Mouse (Mus musculus) natural killer cell, adult 2 months (primary cell): Measurements from ENCODE around the gene Dlg5.

Source experiments
- DNase-seq, 2 experiments: peaks; one replicate each; pipeline ENCODE4 v3.0.0; 2022; ENCODE audit warnings: low spot score in 2 of 2

Dlg5 gene

DNA sequence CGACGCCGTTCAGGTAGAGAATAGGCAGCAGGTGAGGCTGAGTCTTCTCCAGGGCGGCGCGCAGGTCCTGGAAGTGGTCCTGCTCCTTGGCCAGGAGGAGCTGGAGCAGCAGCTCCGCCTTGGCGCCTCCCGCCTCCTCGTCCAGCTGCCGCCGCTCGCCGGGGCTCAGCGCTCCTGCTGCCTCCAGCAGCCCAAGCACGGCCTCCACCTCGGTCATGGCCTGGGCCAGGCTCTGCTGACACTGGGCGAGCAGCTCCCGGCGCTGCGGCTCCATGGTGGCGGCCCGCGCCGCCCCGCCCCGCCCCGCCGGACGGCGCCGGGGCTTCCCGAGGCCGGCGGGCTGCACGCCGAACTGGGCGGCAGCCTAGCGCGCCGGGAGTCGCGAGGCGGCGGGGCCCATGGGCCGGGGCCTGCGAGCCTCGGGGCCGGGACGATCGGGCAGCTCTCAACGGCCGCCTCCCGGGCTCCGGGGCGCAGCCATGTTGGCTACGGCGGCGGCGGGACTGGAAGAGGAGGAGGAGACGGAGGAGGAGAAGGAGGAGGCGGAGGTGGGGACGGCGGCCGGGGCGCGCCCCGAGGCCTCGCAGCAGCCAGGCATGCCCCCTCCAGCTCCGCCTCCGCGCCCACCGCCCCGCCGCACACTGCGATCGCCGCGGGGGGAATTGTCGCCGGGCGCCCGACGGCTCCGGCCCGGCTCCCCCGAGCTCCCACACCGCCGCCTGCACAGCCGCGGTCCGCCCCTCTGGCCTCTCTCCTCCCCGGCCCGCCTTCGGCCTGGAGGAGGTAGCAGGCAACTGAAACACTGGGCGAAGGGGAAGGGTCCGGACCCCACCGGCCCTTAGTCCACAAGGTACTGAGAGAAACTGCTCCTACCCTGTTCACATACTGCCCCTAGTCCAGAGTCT, at the start of gene Dlg5:
TSS of gene Dlg5 (minus strand) at position 744 of the 905 bp plus-strand sequence.
- no peak for DNase-seq

DNA sequence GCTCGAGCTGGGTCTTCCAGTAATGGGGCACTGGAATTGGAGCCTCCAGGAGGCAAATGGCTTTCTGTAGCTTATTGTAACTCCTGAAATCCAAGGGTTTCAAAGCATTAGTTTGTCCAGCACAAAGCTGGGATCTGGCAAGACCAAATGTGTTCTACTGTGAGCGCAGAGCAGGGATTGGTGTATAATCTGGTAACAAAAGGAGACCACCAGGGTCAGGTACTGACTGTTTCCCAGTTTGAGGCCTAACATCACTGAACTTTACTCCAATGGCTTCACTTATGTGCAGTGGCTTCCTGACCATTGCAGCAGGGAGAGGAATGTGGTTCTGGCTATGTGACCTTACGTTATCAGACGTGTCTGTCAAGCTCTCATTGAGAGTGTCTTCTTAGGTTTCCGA, 47.9 kb upstream of the Dlg5 start:
- no peak for DNase-seq

DNA sequence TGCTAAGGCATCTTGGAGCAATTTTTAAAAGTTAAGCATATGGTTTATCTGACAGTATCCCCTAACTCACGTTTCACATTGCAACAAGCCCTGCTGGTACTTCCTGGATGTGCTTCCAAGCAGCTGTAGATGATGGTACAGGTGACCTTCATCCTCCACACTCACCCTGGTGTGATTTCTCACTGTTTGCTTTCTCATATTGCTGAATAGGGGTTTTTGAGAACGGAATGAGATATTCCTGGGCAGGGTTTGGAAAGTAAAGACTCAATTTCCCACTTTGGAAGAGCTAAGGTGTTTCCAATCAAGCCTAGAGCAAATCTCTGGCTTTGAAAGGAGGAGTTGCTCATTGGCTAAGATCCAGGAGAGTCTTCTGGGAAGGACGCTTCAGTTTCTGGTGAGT, 47.2 kb upstream of the Dlg5 start, which contains the start of gene E330034G19Rik:
TSS of gene E330034G19Rik (plus strand) at position 301 of the 400 bp plus-strand sequence.
- DNase-seq = no peak

DNA sequence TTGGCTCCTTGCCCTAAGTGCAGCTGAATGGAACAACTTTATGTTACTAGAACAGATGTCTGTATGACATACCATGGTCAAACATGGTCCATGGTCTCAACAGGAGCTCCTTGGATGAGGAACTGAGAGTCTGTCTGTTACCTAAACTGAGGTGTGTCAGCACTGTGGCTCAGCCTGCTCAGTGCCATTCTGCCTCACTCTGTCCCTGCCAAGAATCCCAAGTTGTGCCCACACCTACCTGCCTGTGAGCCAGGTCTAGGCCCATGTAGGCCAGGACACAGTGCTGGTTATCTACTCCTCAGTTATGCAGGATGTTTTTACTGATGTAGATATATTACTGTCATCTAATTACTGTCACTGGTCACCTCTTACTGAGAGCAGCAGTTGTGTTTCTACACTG, 45.0 kb upstream of the Dlg5 start:
- no peak for DNase-seq

DNA sequence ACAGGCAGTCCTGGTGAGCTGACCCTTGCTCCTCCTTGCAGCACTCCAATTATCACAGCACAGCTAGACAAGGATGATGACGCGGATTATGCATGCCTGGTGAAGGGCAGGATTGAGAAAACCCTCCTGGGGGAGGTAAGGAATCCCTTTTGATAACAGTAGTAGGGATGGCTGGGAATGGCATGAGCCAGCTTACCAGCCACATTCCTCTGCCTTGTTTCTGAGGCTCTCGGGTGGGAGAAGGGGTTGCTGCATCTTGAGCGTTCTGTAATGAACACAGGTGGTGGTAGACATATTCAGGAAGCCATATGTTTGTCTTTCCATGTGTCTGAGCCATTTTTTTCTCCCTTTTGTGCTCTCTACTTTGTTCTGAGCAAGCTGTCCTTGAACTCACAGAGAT, 40.4 kb upstream of the Dlg5 start:
- no peak for DNase-seq

DNA sequence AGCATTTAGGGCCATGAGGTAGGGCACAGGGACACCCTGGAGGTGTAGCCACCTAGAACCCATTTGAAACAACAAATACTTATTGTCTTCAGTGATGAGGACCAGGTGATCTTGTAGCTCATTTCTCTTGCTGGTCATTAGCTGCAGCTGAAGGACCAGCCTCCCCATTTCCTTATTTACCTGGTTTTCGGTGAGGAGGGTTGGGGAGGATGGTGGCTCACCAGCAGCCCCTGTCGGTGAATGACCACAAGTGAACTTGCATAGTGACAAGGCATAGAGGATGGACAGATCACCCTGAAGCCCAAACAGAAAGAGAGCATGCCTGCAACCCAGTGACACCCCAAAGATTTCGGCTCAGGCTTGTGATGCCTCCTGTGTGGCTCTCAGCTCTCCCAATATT, 36.6 kb upstream of the Dlg5 start:
- DNase-seq = no peak

DNA sequence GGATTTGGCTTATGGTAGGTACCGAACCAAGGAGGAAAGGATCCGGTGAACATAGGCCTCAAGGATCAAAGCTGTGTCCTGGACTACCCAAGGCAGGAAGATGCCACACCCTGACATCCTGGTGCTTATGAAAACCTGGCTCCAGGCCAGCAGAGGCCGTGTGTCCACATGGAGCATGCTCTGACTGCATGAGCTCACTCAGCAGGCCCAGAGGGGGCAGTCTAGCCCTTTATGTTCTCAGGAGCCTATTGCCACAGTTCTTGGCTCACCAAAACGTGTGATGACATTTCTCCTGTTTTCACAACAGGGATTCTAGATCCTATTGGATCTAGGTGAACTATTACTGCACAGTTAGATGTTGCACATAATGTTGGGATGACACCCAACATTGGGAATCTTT, 35.6 kb upstream of the Dlg5 start:
- DNase-seq = no peak

DNA sequence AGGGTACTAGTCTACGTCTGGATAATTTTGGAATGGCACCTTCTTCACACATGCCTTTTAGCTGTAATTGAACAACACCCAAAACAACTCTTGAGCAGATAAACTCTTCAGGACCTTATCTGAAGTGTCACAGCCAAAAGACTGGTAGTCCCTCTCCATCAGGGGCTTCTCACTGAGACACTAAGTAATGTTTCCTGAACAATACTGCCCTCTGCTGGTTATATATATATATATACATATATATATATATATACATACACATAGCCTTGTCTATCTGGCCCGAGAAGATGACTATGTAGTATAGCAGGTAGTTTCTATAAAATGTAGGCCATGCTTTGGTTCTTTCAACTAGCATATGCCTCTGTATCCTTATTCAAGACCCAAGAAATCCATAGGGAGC, 29.8 kb upstream of the Dlg5 start:
- no peak for DNase-seq

DNA sequence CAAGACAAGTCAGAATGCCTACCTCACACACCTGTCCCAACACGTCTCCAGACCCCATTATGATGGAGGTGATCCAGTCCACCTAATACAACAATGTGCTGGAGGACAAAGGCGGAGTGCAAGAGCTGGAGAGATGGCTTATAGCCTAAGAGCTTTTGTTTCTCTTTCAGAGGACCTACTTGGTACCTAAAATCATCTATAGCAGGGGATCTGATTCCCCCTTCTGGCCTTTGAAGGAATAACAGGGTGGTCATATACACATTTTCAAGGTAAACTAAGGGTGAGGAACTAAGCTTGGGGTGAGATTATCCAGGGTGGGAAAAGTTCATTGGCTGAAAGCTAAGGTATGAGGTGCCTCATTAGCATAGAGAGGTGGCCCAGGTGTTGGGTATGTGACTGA, 27.9 kb upstream of the Dlg5 start:
- no peak for DNase-seq

DNA sequence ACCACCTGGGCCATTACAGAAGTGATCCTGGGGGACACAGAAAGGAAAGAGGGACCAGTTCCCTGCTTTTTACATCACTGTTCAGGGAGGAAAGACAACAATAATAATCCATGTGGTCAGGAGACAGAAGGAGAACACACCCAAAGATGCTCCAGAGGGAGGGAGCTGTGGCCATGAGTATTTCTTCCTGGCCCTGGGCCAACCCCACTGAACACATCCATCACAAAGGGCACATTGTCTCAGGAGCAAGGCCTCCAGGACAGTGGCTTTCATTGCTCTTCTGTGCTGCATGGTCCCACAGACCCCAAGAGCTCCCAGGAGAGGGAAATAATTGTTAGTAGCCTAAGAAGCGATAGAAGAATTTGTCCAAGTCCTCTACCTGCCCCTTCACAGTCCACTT, 23.9 kb upstream of the Dlg5 start:
- DNase-seq = no peak

DNA sequence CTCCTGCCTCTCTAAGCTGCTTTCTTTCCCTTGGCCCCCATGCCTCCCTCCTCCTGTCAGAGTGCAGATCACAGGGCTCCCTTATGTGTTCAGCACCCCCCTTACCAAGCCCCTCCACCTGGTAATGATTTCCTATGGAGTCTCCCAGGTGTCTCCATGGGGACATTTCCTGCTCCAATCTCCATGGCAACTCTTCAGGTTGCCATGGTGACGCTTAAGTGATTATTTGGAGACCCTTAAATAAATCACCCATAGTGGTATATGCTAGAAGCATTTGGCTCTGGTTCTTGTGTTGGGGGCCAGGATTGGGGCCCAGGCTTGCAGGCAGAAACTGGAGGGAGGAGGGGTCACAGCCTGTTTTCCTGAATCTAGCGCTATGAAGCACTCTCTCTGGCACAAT, 17.2 kb upstream of the Dlg5 start:
- no peak for DNase-seq

DNA sequence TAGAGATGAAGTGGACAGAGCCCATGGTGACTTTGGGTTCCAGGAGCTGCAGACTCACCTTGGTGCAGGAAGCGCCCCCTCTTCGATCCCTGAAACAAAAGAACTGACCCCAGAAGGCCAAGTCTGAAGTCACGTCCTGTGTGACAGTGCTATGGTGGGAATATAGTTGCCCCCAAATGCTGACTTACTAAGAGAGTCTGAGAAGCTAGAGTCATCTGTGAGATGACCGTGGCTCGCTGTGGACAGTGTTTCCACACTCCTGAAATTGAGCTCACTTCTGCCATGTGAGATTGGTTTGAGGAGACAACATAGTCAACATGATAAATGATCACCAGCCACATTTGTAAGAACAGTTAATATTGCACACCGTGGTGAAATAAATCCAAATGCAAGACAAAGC, 16.7 kb upstream of the Dlg5 start:
- no peak for DNase-seq

DNA sequence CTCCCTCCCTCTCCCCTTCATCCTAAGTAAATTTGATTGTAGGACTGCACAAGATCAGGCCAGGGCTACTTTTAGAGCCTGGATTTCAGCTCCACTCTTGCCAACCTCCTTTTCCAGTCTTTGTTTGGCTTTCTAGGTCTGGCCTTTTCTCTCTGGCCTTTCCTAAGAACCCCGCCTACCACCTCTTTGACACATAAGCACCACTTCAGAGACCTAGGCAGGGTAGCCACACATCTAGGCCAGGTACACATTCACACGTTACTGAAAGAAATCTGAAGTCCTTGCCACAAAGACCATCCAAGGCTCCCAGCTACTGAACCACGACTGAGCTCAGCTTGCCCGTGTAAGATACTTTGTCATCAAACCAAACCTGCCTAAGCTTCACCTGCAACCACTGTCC, 14.7 kb upstream of the Dlg5 start:
- no peak for DNase-seq

DNA sequence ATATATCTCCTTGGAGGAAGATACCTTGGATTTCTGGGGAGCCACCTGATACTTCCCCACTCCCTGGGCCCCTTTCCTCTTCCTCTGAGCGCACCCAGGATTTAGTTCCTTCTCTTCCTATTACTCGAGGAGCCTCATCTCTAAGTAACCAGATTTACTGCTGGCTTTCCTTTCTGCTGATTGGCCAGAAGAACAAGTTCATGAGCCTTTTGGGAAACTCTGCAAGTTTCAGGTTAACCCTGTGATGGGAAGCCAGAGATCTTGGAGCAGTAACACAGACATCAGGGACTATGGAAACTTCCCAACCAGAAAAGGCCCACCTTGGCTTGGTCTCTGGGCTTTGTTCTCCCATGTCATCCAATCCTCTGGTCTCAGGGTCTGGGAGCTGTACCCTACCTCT, 10.2 kb upstream of the Dlg5 start:
- DNase-seq = no peak

DNA sequence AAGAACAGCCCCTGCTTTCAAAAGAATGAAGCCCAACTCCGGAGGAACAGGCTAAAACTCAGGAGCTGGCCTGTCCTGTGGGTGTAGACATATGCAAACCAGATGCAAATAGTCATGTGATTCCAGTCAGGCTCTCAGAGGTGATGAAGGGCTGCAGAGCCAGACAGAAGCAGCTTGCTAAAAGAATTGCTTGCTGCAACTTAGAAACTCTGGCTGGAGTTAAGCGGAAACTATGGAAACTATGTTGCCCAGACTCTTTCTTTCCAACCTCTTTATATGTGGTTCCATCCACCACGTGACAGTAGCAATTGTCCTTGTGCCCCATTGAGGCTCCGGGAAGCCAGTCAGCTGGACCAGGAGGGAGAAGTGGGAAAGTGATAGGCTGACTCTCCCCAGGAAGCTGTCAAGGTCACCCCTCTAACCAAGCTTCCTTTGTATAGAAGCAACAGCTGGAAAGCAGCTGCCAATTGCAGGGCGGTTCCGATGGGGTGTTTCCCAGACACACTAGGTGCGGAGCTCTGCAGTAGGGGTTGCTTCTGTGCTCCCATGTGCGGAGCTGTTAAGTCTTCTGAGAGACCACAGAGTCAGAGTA, 8.0 kb upstream of the Dlg5 start:
- no peak for DNase-seq

DNA sequence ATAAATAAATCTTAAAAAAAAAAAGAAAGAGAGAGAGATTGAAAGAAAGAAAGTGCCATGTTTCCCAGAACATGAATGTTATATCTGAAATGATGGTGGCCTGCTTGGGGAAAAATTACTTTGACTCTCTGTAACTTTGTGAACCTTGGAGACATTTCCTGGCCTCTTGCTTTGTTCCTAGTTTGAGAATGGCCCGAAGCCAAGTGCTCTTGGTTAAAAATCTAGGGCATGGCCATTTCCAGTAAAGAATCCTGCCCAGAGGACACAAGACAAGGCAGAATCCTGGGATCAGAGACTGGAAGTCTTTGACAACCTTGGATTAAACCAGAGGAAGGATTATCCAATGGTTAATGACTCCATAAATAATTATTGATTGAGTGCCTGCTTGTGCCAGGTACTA, 5.6 kb upstream of the Dlg5 start:
- DNase-seq = no peak

DNA sequence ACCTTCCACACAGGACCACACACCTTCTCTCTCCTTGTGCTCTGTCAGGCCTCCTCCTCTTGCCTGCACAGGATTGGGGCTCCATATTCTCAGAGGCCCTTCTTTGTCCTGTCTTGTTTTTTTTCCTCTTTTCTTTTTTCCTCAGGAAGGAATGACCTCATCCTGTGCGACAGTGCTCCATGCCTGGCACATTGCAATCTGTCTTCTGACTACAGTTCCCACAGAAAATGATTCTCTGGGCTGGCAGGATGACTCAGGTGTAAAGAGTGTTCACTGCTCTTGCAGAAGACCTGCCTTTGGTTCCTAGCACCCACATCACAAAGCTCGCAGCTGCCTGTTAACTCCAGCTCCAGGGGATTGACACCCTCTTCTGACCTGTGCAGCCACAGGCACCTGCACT, 4.2 kb upstream of the Dlg5 start:
- DNase-seq = no peak

DNA sequence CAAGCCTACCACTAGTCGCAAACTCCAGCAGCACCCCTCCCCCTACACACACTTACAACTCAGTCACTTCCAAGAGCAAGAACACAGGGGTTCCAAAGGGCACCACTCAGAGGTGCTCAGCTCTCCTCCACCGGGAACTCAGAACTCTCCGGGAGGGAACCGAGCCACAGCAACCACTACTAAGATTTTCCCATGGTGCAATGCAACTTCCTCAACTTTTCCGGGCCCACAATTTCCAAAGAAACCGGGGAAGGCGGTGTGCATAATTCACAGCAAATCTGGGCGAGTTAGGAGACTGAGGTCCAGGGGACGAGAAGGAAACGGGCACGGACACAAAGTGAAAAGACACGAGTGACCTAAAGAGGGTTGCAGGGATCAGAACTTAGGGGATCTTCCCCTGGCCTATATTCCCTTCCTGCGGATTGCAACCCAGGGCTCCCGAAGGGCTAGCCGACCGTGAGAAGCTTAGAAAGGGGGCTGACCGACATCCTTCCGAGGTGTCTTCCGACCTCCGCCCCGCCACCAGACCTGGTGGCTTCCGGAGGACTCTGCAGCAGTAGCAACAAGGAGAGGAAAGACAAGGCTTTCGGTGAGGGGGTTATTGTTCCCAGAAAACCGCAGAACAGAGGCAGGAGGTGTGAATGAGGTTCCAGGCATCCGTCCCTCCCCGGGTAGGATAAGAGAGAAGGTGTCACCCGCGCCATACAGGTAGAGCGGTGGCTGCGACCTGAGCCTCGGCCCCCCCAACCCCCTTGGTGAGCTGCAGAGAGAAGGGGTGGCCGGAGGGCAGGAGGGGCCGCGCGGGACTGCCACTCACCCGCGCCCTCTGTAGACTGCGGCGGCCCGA, 1.2 kb downstream of the Dlg5 start:
- no peak for DNase-seq

DNA sequence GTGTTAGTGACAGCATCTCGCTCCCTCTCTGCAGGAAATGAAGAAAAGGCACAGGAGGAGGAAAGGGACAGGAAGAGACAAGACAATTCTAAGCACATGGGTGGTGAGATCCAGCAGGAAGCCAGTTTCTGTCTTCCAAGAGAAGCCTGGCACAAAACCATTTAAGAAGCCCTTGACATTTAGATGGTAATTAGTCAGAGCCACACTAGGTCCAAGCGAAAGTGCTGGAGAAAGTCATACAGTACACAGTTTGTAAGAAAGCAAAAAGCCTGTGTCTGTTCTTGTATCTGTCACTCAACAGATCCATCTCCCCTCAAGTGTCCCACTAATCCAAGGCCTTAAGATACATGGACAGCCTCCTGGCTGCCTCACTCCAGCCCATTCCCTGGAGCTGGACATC, 3.7 kb downstream of the Dlg5 start:
- DNase-seq = no peak

DNA sequence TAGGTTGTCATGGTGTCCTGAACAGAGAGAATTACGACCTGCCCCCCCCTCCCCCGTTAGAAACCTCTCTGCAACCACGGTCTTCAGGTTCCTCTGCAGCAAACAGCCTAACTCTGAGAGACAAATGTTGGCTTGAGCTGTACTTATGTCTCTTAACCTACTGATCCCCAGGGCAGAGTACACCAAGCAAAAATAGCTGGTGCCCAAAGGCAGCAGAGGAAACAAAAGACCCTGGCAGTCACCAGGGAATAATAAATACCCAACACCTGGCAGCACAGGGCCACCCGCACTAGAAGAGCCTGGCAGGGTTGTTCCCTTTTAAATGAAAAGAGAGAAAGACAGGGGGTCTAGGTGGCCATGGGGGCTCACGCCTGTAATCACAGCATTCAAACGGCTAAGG, 4.9 kb downstream of the Dlg5 start:
- DNase-seq = no peak

DNA sequence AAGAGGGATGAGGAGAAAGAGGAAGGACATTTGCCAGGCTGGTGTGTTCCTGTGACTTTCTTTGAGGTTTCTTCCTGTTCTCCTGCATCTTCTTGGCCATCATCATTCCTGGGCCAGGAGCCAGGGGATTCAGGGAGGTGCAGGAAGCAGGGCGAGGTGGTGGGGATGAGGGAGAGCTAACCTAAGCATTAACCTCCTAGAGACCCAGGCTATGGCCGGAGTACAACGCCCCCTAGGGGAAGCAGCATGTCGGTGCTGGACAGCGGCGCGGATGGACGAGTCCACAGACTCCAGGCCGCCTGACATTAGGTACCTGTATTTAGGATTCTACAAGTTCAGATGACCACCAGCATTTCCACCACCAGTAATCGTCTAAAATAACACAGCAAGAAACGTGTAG, 6.1 kb downstream of the Dlg5 start:
- no peak for DNase-seq

DNA sequence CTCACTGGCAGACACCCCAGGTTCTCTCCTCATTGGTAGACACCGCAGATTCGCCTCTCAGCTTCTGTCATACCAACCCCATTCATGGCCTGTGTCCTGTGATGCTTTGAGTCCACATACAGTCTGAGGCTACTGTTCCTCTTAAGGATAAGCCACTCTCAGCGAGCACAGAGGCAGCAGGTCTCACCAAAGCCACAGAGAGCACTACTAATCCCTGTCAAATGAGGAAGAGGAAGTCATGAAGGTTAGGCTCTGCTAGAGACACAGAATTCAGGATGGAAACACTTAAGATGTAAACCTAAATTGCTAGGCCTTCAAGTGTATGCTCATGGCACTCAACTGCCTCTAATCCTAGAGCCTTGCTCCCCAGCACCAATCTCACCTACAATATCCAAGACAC, 9.8 kb downstream of the Dlg5 start:
- DNase-seq = no peak

DNA sequence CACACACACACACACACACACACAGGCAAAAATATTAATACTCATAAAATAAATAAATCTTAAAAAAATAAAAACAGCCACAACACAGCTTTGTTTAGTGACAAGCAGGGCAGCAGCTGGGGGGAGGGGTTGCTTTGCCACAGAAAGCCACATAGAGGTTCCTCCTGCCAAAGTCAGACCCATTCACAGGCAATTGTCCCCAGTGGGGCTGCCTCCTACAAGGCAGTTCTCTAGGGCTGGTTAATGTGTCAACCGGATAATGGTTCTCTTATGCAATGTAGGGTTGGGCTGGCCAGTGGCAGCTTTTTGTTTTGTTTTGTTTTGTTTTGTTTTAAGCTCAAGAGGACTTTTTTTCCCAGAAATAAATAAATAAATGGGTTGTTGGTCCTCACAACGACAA, 11.3 kb downstream of the Dlg5 start:
- DNase-seq = no peak
